Mouse (Mus musculus): ENCODE measurements at regions not wholly inside any gene's neighbourhood (a gene's known extent, or its start where the extent isn't known, plus 50 kb on each side); places are given as distances from the start of the nearest gene placed in this dataset.
A peak's percentile ranks its signal among the peaks of the same experiment; 100 is the strongest.
"Not testable (repeated sequence)": the region's sequence is repeated elsewhere in the genome, so short reads cannot be mapped to it uniquely, and the experiment has no call there.

GRCm38 (mm10) chr5:97788175-97788574 lies 242.7 kb downstream of the Antxr2 start:
- Histone ChIP-seq H3K9me3 (replicated peaks; ENCODE audit: control insufficient read depth, low read length) (no peaks in the 10 kb centered on the region), H3K4me1 (ENCODE audit: control insufficient read depth, insufficient read depth, low read length) (peaks cover 3% of the 10 kb centered on the region; the same call in 1 of the 2 replicates), H3K4me2 (ENCODE audit: low read length) (no peak overlapping the region), H3K36me3 (ENCODE audit: control insufficient read depth, insufficient read depth, low read length) (no peaks in the 10 kb centered on the region), H3K27ac (ENCODE audit: low read depth, low read length) (no peak overlapping the region), H3K27me3 (replicated peaks; ENCODE audit: control insufficient read depth, insufficient read depth, low read length) (no peaks in the 10 kb centered on the region), H3K9ac (ENCODE audit: low read length) (no peak overlapping the region), H3K4me3 (ENCODE audit: low read depth, low read length) (no peak overlapping the region)
- 48% methylated on average over 9 of the region's 9 CpGs for WGBS
- DNase-seq (ENCODE audit: low spot score) (peak; percentile 62), ATAC-seq (peak; percentile 71; the same call in 1 of the 2 replicates)

GRCm38 (mm10) chr5:97787001-97787400 lies 243.8 kb downstream of the Antxr2 start:
- Histone ChIP-seq H3K27ac (ENCODE audit: low read depth, low read length) (no peak overlapping the region), H3K4me2 (ENCODE audit: low read length) (no peak overlapping the region), H3K9me3 (replicated peaks; ENCODE audit: control insufficient read depth, low read length) (no peaks in the 10 kb centered on the region), H3K9ac (ENCODE audit: low read length) (no peak overlapping the region), H3K27me3 (replicated peaks; ENCODE audit: control insufficient read depth, insufficient read depth, low read length) (no peaks in the 10 kb centered on the region), H3K4me3 (ENCODE audit: low read depth, low read length) (no peak overlapping the region), H3K36me3 (ENCODE audit: control insufficient read depth, insufficient read depth, low read length) (no peaks in the 10 kb centered on the region), H3K4me1 (ENCODE audit: control insufficient read depth, insufficient read depth, low read length) (peaks cover 3% of the 10 kb centered on the region; the same call in 1 of the 2 replicates)
- ATAC-seq = no peak
- DNase-seq (ENCODE audit: low spot score) = no peak
- WGBS = 86% methylated on average over 5 of the region's 5 CpGs

- WGBS = 89% methylated on average over 3 of the region's 3 CpGs
- H3K27ac ChIP-seq (ENCODE audit: low read depth, low read length); H3K4me3 ChIP-seq (ENCODE audit: low read depth, low read length); H3K27me3 ChIP-seq (replicated peaks; ENCODE audit: control insufficient read depth, insufficient read depth, low read length); DNase-seq (ENCODE audit: low spot score); H3K9ac ChIP-seq (ENCODE audit: low read length); H3K9me3 ChIP-seq (replicated peaks; ENCODE audit: control insufficient read depth, low read length); ATAC-seq; H3K36me3 ChIP-seq (ENCODE audit: control insufficient read depth, insufficient read depth, low read length); H3K4me2 ChIP-seq (ENCODE audit: low read length); H3K4me1 ChIP-seq (ENCODE audit: control insufficient read depth, insufficient read depth, low read length): not testable (repeated sequence)
Observed at GRCm38 (mm10) chr5:97775100-97775499, 255.7 kb downstream of the Antxr2 start.

- H3K4me3 ChIP-seq (ENCODE audit: low read depth, low read length); H3K9ac ChIP-seq (ENCODE audit: low read length); H3K4me2 ChIP-seq (ENCODE audit: low read length); H3K27ac ChIP-seq (ENCODE audit: low read depth, low read length); H3K27me3 ChIP-seq (replicated peaks; ENCODE audit: control insufficient read depth, insufficient read depth, low read length); ATAC-seq; H3K36me3 ChIP-seq (ENCODE audit: control insufficient read depth, insufficient read depth, low read length); H3K9me3 ChIP-seq (replicated peaks; ENCODE audit: control insufficient read depth, low read length); H3K4me1 ChIP-seq (ENCODE audit: control insufficient read depth, insufficient read depth, low read length); DNase-seq (ENCODE audit: low spot score): not testable (repeated sequence)
- WGBS = 61% methylated on average over 4 of the region's 4 CpGs
Observed at GRCm38 (mm10) chr5:97773451-97773850, 257.4 kb downstream of the Antxr2 start.

GRCm38 (mm10) chr5:97737339-97737738 lies 280.5 kb upstream of the Gk2 start:
- Histone ChIP-seq H3K9me3 (replicated peaks; ENCODE audit: control insufficient read depth, low read length) (no peaks in the 10 kb centered on the region), H3K4me1 (ENCODE audit: control insufficient read depth, insufficient read depth, low read length) (no peaks in the 10 kb centered on the region), H3K36me3 (ENCODE audit: control insufficient read depth, insufficient read depth, low read length) (no peaks in the 10 kb centered on the region), H3K4me2 (ENCODE audit: low read length) (no peak overlapping the region), H3K9ac (ENCODE audit: low read length) (no peak overlapping the region), H3K27me3 (replicated peaks; ENCODE audit: control insufficient read depth, insufficient read depth, low read length) (no peaks in the 10 kb centered on the region), H3K4me3 (ENCODE audit: low read depth, low read length) (no peak overlapping the region), H3K27ac (ENCODE audit: low read depth, low read length) (no peak overlapping the region)
- ATAC-seq (no peak), DNase-seq (ENCODE audit: low spot score) (no peak)
- 92% methylated on average over 2 of the region's 2 CpGs for WGBS

GRCm38 (mm10) chr5:97730920-97731319 lies 274.1 kb upstream of the Gk2 start:
- no peak overlapping the region for H3K27ac ChIP-seq (ENCODE audit: low read depth, low read length)
- H3K4me2 ChIP-seq (ENCODE audit: low read length) = no peak overlapping the region
- H3K4me3 ChIP-seq (ENCODE audit: low read depth, low read length) = no peak overlapping the region
- no peak overlapping the region for H3K9ac ChIP-seq (ENCODE audit: low read length)
- H3K36me3 ChIP-seq (ENCODE audit: control insufficient read depth, insufficient read depth, low read length) = no peaks in the 10 kb centered on the region
- 76% methylated on average over 4 of the region's 4 CpGs for WGBS
- H3K27me3 ChIP-seq (replicated peaks; ENCODE audit: control insufficient read depth, insufficient read depth, low read length) = no peaks in the 10 kb centered on the region
- no peaks in the 10 kb centered on the region for H3K9me3 ChIP-seq (replicated peaks; ENCODE audit: control insufficient read depth, low read length)
- no peak for DNase-seq (ENCODE audit: low spot score)
- no peaks in the 10 kb centered on the region for H3K4me1 ChIP-seq (ENCODE audit: control insufficient read depth, insufficient read depth, low read length)
- ATAC-seq = no peak

- H3K4me1 ChIP-seq (ENCODE audit: control insufficient read depth, insufficient read depth, low read length); DNase-seq (ENCODE audit: low spot score); ATAC-seq; H3K4me2 ChIP-seq (ENCODE audit: low read length); H3K27ac ChIP-seq (ENCODE audit: low read depth, low read length); H3K36me3 ChIP-seq (ENCODE audit: control insufficient read depth, insufficient read depth, low read length); H3K27me3 ChIP-seq (replicated peaks; ENCODE audit: control insufficient read depth, insufficient read depth, low read length); H3K9me3 ChIP-seq (replicated peaks; ENCODE audit: control insufficient read depth, low read length); H3K4me3 ChIP-seq (ENCODE audit: low read depth, low read length); H3K9ac ChIP-seq (ENCODE audit: low read length): not testable (repeated sequence)
- WGBS = 39% methylated on average over 4 of the region's 4 CpGs
Observed at GRCm38 (mm10) chr5:97719364-97719763, 262.5 kb upstream of the Gk2 start.

GRCm38 (mm10) chr5:97705270-97705669 lies 248.4 kb upstream of the Gk2 start:
- Histone ChIP-seq H3K4me2 (ENCODE audit: low read length) (no peak overlapping the region), H3K9me3 (replicated peaks; ENCODE audit: control insufficient read depth, low read length) (no peaks in the 10 kb centered on the region), H3K9ac (ENCODE audit: low read length) (no peak overlapping the region), H3K4me1 (ENCODE audit: control insufficient read depth, insufficient read depth, low read length) (0 out of 2 replicates have a peak, but pooled peaks cover 4% of the 10 kb centered on the region), H3K27ac (ENCODE audit: low read depth, low read length) (no peak overlapping the region), H3K36me3 (ENCODE audit: control insufficient read depth, insufficient read depth, low read length) (no peaks in the 10 kb centered on the region), H3K4me3 (ENCODE audit: low read depth, low read length) (no peak overlapping the region), H3K27me3 (replicated peaks; ENCODE audit: control insufficient read depth, insufficient read depth, low read length) (no peaks in the 10 kb centered on the region)
- ATAC-seq = no peak
- no peak for DNase-seq (ENCODE audit: low spot score)
- 92% methylated on average over 3 of the region's 3 CpGs for WGBS

GRCm38 (mm10) chr5:97700507-97700906 lies 243.7 kb upstream of the Gk2 start:
- Histone ChIP-seq H3K36me3 (ENCODE audit: control insufficient read depth, insufficient read depth, low read length) (no peaks in the 10 kb centered on the region), H3K9me3 (replicated peaks; ENCODE audit: control insufficient read depth, low read length) (no peaks in the 10 kb centered on the region), H3K4me3 (ENCODE audit: low read depth, low read length) (no peak overlapping the region), H3K4me1 (ENCODE audit: control insufficient read depth, insufficient read depth, low read length) (peaks cover 9% of the 10 kb centered on the region; the same call in 1 of the 2 replicates), H3K27me3 (replicated peaks; ENCODE audit: control insufficient read depth, insufficient read depth, low read length) (no peaks in the 10 kb centered on the region), H3K9ac (ENCODE audit: low read length) (no peak overlapping the region), H3K27ac (ENCODE audit: low read depth, low read length) (no peak overlapping the region), H3K4me2 (ENCODE audit: low read length) (no peak overlapping the region)
- 72% methylated on average over 3 of the region's 3 CpGs for WGBS
- DNase-seq (ENCODE audit: low spot score) = peak; percentile 19
- ATAC-seq = no peak
